Mouse (Mus musculus): ENCODE results near the gene Il6ra.
"Not testable (repeated sequence)": the region's sequence is repeated elsewhere in the genome, so short reads cannot be mapped to it uniquely, and the experiment has no call there.

Il6ra gene

GRCm38 (mm10) chr3:89874076-89874475 lies 38.9 kb downstream of the Il6ra start:
- DNase-seq (ENCODE audit: low read depth, low spot score) = no peak
- H3K36me3 ChIP-seq (ENCODE audit: control insufficient read depth, insufficient read depth, low read length, poor library complexity, severe bottlenecking) = 0 out of 2 replicates have a peak, but pooled peaks cover 3% of the 10 kb centered on the region
- no peaks in the 10 kb centered on the region for H3K27me3 ChIP-seq (ENCODE audit: control insufficient read depth, insufficient read depth, low read length, poor library complexity, severe bottlenecking)

GRCm38 (mm10) chr3:89872684-89873083 lies 40.3 kb downstream of the Il6ra start:
- DNase-seq (ENCODE audit: low read depth, low spot score) = no peak

GRCm38 (mm10) chr3:89872209-89872608 lies 40.8 kb downstream of the Il6ra start:
- Histone ChIP-seq H3K36me3 (ENCODE audit: control insufficient read depth, insufficient read depth, low read length, poor library complexity, severe bottlenecking) (no peaks in the 10 kb centered on the region), H3K27me3 (ENCODE audit: control insufficient read depth, insufficient read depth, low read length, poor library complexity, severe bottlenecking) (no peaks in the 10 kb centered on the region)
- DNase-seq (ENCODE audit: low read depth, low spot score) = peak; percentile 44

More at GRCm38 (mm10) chr3:89872684-89873083, 40.3 kb downstream of the Il6ra start:
- H3K36me3 ChIP-seq (ENCODE audit: control insufficient read depth, insufficient read depth, low read length, poor library complexity, severe bottlenecking) = no peaks in the 10 kb centered on the region
- H3K27me3 ChIP-seq (ENCODE audit: control insufficient read depth, insufficient read depth, low read length, poor library complexity, severe bottlenecking) = no peaks in the 10 kb centered on the region

GRCm38 (mm10) chr3:89871339-89871914 lies 41.6 kb downstream of the Il6ra start:
- DNase-seq (ENCODE audit: low read depth, low spot score) = no peak
- H3K27me3 ChIP-seq (ENCODE audit: control insufficient read depth, insufficient read depth, low read length, poor library complexity, severe bottlenecking) = no peaks in the 10 kb centered on the region
- no peaks in the 10 kb centered on the region for H3K36me3 ChIP-seq (ENCODE audit: control insufficient read depth, insufficient read depth, low read length, poor library complexity, severe bottlenecking)

- peak; percentile 34 for DNase-seq (ENCODE audit: low read depth, low spot score)
- no peaks in the 10 kb centered on the region for H3K36me3 ChIP-seq (ENCODE audit: control insufficient read depth, insufficient read depth, low read length, poor library complexity, severe bottlenecking)
- H3K27me3 ChIP-seq (ENCODE audit: control insufficient read depth, insufficient read depth, low read length, poor library complexity, severe bottlenecking) = no peaks in the 10 kb centered on the region
Observed at GRCm38 (mm10) chr3:89870472-89871271, 42.3 kb downstream of the Il6ra start.

GRCm38 (mm10) chr3:89869556-89869955 lies 43.4 kb downstream of the Il6ra start:
- H3K27me3 ChIP-seq (ENCODE audit: control insufficient read depth, insufficient read depth, low read length, poor library complexity, severe bottlenecking) = no peaks in the 10 kb centered on the region
- H3K36me3 ChIP-seq (ENCODE audit: control insufficient read depth, insufficient read depth, low read length, poor library complexity, severe bottlenecking) = no peaks in the 10 kb centered on the region
- DNase-seq (ENCODE audit: low read depth, low spot score) = peak; percentile 57

GRCm38 (mm10) chr3:89868956-89869355 lies 44.0 kb downstream of the Il6ra start:
- DNase-seq (ENCODE audit: low read depth, low spot score) = no peak
- no peaks in the 10 kb centered on the region for H3K27me3 ChIP-seq (ENCODE audit: control insufficient read depth, insufficient read depth, low read length, poor library complexity, severe bottlenecking)
- H3K36me3 ChIP-seq (ENCODE audit: control insufficient read depth, insufficient read depth, low read length, poor library complexity, severe bottlenecking) = no peaks in the 10 kb centered on the region

GRCm38 (mm10) chr3:89868357-89868756 lies 44.6 kb downstream of the Il6ra start:
- Histone ChIP-seq H3K36me3 (ENCODE audit: control insufficient read depth, insufficient read depth, low read length, poor library complexity, severe bottlenecking) (no peaks in the 10 kb centered on the region), H3K27me3 (ENCODE audit: control insufficient read depth, insufficient read depth, low read length, poor library complexity, severe bottlenecking) (no peaks in the 10 kb centered on the region)
- DNase-seq (ENCODE audit: low read depth, low spot score) = no peak

GRCm38 (mm10) chr3:89867651-89868050 lies 45.3 kb downstream of the Il6ra start:
- no peak for DNase-seq (ENCODE audit: low read depth, low spot score)
- Histone ChIP-seq H3K36me3 (ENCODE audit: control insufficient read depth, insufficient read depth, low read length, poor library complexity, severe bottlenecking) (no peaks in the 10 kb centered on the region), H3K27me3 (ENCODE audit: control insufficient read depth, insufficient read depth, low read length, poor library complexity, severe bottlenecking) (no peaks in the 10 kb centered on the region)

- DNase-seq (ENCODE audit: low read depth, low spot score) = no peak
- H3K36me3 ChIP-seq (ENCODE audit: control insufficient read depth, insufficient read depth, low read length, poor library complexity, severe bottlenecking) = no peaks in the 10 kb centered on the region
- no peaks in the 10 kb centered on the region for H3K27me3 ChIP-seq (ENCODE audit: control insufficient read depth, insufficient read depth, low read length, poor library complexity, severe bottlenecking)
Observed at GRCm38 (mm10) chr3:89865764-89866163, 47.2 kb downstream of the Il6ra start.

- no peaks in the 10 kb centered on the region for H3K27me3 ChIP-seq (ENCODE audit: control insufficient read depth, insufficient read depth, low read length, poor library complexity, severe bottlenecking)
- DNase-seq (ENCODE audit: low read depth, low spot score) = no peak
- H3K36me3 ChIP-seq (ENCODE audit: control insufficient read depth, insufficient read depth, low read length, poor library complexity, severe bottlenecking) = no peaks in the 10 kb centered on the region
Observed at GRCm38 (mm10) chr3:89865020-89865419, 48.0 kb downstream of the Il6ra start.

GRCm38 (mm10) chr3:89863716-89864509 lies 49.1 kb downstream of the Il6ra start:
- DNase-seq (ENCODE audit: low read depth, low spot score) = peak; percentile 24
- Histone ChIP-seq H3K27me3 (ENCODE audit: control insufficient read depth, insufficient read depth, low read length, poor library complexity, severe bottlenecking) (no peaks in the 10 kb centered on the region), H3K36me3 (ENCODE audit: control insufficient read depth, insufficient read depth, low read length, poor library complexity, severe bottlenecking) (no peaks in the 10 kb centered on the region)

GRCm38 (mm10) chr3:89863276-89863675 lies 49.7 kb downstream of the Il6ra start:
- not testable (repeated sequence) for H3K36me3 ChIP-seq (ENCODE audit: control insufficient read depth, insufficient read depth, low read length, poor library complexity, severe bottlenecking); DNase-seq (ENCODE audit: low read depth, low spot score); H3K27me3 ChIP-seq (ENCODE audit: control insufficient read depth, insufficient read depth, low read length, poor library complexity, severe bottlenecking)

- H3K27me3 ChIP-seq (ENCODE audit: control insufficient read depth, insufficient read depth, low read length, poor library complexity, severe bottlenecking) = no peaks in the 10 kb centered on the region
- DNase-seq (ENCODE audit: low read depth, low spot score) = no peak
- no peaks in the 10 kb centered on the region for H3K36me3 ChIP-seq (ENCODE audit: control insufficient read depth, insufficient read depth, low read length, poor library complexity, severe bottlenecking)
Observed at GRCm38 (mm10) chr3:89862182-89862761, 50.7 kb downstream of the Il6ra start.

Measured in splenic B cell, adult 2 months (primary cell).